Mouse (Mus musculus) lung, postnatal 0 days (tissue): ENCODE data around the gene March4. TPM values are rescaled to one million over a fixed set of nuclear protein-coding genes. Genes with fewer than 3 reads are reported as not detected.
A peak's percentile ranks its signal among the peaks of the same experiment; 100 is the strongest.

Source experiments
- ATAC-seq: fragments of 200-750 bp; cut with Nextera tagmentation; 2 replicates; pipeline ENCODE4 v1.8.0; 2017; ENCODE audit warnings: moderate library complexity
- DNase-seq: peaks from one replicate; pipeline ENCODE4 v3.0.0-alpha.2; 2016; ENCODE audit warnings: low spot score
- H3K27ac ChIP-seq: fragments of 300-500 bp; sonication (generic); 2 replicates; pipeline ENCODE4 v1.5.1; 2014; ENCODE audit warnings: antibody characterized with exemption, mild to moderate bottlenecking, low read length, mixed read lengths
- H3K27me3 ChIP-seq: fragments of 300-500 bp; sonication (generic); replicated peaks from 2 replicates; pipeline ENCODE4 v1.6.1; 2014; ENCODE audit warnings: low read length, mixed read lengths; ENCODE audit not compliant: insufficient read depth
- H3K36me3 ChIP-seq: fragments of 300-500 bp; sonication (generic); 2 replicates; pipeline ENCODE4 v1.6.1; 2014; ENCODE audit warnings: low read length, mixed read lengths; ENCODE audit not compliant: insufficient read depth
- H3K4me1 ChIP-seq: fragments of 300-500 bp; sonication (generic); 2 replicates; pipeline ENCODE4 v1.6.1; 2014; ENCODE audit warnings: antibody characterized with exemption, low read depth, low read length, mixed read lengths; ENCODE audit not compliant: insufficient read depth
- H3K4me2 ChIP-seq: fragments of 300-500 bp; sonication (generic); replicated peaks from 2 replicates; pipeline ENCODE4 v1.6.1; 2014; ENCODE audit warnings: low read depth, mild to moderate bottlenecking, low read length, moderate library complexity, mixed read lengths
- H3K4me3 ChIP-seq: fragments of 300-500 bp; sonication (generic); 2 replicates; pipeline ENCODE4 v1.5.1; 2014; ENCODE audit warnings: low read depth, low read length
- H3K9ac ChIP-seq: fragments of 300-500 bp; sonication (generic); replicated peaks from 2 replicates; pipeline ENCODE4 v1.6.1; 2014; ENCODE audit warnings: low read depth, mild to moderate bottlenecking
- H3K9me3 ChIP-seq: fragments of 300-500 bp; sonication (generic); 2 replicates; pipeline ENCODE4 v1.6.1; 2016; ENCODE audit warnings: low read length, mixed read lengths
- CTCF ChIP-seq: IDR thresholded peaks from 2 replicates; pipeline ENCODE4 v1.5.1; 2016; ENCODE audit warnings: antibody characterized with exemption, mild to moderate bottlenecking
- EP300 ChIP-seq: IDR thresholded peaks from 2 replicates; pipeline ENCODE4 v1.6.1; 2016; ENCODE audit warnings: antibody characterized with exemption, mild to moderate bottlenecking, control low read depth
- WGBS: fragments of 180-500 bp; shearing (Covaris S2); extraction: QIAGEN DNeasy Blood & Tissue Kit; methylation state at CpG from one replicate; pipeline ENCODE4 v1.1.7; 2014; 5-methylcytosine and 5-hydroxymethylcytosine counted together
- polyA plus RNA-seq: library from polyadenylated mRNA; unstranded; fragments of >200 nt; fragmentation: Nextera tagmentation; extraction: Ambion mirVana; gene quantifications from 2 replicates; pipeline ENCODE4 v1.2.1, GENCODE M21; 2015

Gene March4
- polyA plus RNA-seq, 1 experiment from 2014 or later, result 0.06 TPM

DNA sequence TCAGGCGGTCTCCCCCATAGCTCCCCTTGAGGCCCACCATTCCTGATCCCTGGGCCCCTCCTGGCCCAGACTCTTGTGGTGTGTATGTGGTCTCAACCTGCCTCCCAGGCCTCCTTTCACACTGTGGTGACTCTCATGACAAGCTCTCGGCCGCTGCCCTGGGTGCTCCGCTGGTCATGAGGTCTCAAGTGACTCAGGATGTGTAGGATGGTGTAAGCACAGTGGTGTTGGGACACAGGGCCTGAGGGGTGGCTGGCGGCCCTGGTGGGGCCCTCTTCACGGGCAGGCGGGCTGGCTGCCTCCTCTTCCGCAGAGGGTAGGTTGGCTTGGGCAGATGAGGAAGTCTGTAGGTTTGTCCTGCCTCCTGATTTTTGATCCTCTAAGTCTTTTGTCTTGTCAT is 108.2 kb downstream of the March4 start:
- no peak overlapping the region for H3K4me2 ChIP-seq
- H3K9me3 ChIP-seq, result no peaks in the 10 kb centered on the region
- no peaks in the 10 kb centered on the region for H3K36me3 ChIP-seq
- no peak overlapping the region for H3K27ac ChIP-seq
- no peaks in the 10 kb centered on the region for H3K4me1 ChIP-seq
- ATAC-seq (peak; percentile 64), DNase-seq (peak; percentile 13)
- H3K27me3 ChIP-seq, result no peaks in the 10 kb centered on the region
- TF ChIP-seq CTCF (no peak), EP300 (no peak)
- 83% methylated on average over 8 of the region's 8 CpGs for WGBS
- H3K4me3 ChIP-seq, result no peak overlapping the region
- H3K9ac ChIP-seq, result no peak overlapping the region

DNA sequence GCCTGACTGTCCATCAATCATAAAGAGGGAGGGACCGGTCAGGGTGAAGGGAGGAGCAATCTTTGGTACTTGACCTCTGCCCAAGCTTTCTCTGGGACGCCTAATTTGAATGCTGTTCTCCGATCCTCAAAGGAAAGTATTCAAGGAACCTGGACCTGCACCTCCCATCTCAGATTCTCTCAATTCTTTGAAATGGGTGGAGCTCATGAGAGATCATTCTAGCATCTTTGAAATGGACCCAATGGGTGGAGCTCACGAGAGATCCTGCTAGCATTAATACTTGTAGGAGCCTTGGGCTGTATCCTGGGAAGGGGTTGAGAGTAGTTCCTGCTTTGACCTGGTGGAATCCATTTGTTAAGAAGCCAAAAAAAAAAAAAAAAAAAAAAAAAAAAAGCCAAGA is 110.3 kb downstream of the March4 start:
- H3K36me3 ChIP-seq, result no peaks in the 10 kb centered on the region
- no peak overlapping the region for H3K27ac ChIP-seq
- no peaks in the 10 kb centered on the region for H3K27me3 ChIP-seq
- no peaks in the 10 kb centered on the region for H3K9me3 ChIP-seq
- no peak overlapping the region for H3K4me3 ChIP-seq
- ATAC-seq (no peak), DNase-seq (no peak)
- H3K9ac ChIP-seq, result no peak overlapping the region
- no peaks in the 10 kb centered on the region for H3K4me1 ChIP-seq
- TF ChIP-seq CTCF (no peak), EP300 (no peak)
- WGBS, result 75% methylated on average over 4 of the region's 4 CpGs
- H3K4me2 ChIP-seq, result no peak overlapping the region

DNA sequence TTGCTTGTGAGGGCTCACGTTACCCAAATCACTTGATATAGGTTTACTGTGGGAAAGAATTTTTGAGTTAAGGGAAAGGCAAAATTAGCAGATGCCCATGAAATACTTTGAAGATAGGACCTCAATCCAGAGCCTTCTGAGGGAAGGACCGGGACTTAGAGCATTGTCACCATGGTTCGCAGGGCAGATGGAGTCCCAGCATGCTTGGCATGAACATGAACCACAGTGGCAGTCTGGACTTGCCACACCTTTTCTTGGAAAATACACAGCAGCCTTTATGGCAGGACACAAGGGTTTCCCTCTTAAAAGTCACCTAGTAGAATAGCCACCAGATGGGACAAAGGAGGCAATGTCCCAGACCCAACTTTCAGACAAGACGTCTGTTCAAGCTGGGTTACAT is 114.6 kb downstream of the March4 start:
- 88% methylated on average over 4 of the region's 4 CpGs for WGBS

DNA sequence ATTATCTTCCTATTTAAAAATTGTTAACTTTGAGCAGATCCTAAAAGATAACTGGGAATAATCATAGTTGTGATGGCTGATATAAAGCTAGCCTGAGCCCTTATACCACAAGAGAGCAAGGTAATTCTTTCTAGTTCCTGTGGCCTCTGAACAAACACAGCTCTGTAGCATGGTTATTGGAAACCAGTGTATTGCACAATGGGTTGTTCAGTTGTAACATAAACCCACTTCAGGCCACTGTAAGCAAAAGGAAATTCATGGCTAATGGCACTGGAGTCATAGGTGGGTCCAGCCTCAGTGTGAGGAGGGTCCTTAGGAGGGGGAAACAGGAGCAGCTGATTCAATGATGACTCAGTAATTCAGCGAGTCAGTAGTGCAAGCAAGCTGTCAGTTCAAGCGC is 116.5 kb downstream of the March4 start:
- peak; percentile 14 for DNase-seq
- 48% methylated on average over 2 of the region's 2 CpGs for WGBS
- H3K36me3 ChIP-seq, result no peaks in the 10 kb centered on the region
- ATAC-seq, result peak; percentile 21; the same call in 1 of the 2 replicates
- no peak overlapping the region for H3K9ac ChIP-seq
- no peaks in the 10 kb centered on the region for H3K4me1 ChIP-seq
- no peak for TF ChIP-seq CTCF
- no peak for TF ChIP-seq EP300
- no peaks in the 10 kb centered on the region for H3K27me3 ChIP-seq
- no peak overlapping the region for H3K4me3 ChIP-seq
- H3K27ac ChIP-seq, result no peak overlapping the region
- H3K9me3 ChIP-seq, result no peaks in the 10 kb centered on the region
- H3K4me2 ChIP-seq, result no peak overlapping the region

More for the DNA sequence above, 114.6 kb downstream of the March4 start:
- DNase-seq (no peak), ATAC-seq (no peak)
- Histone ChIP-seq H3K9ac (no peak overlapping the region), H3K4me1 (no peaks in the 10 kb centered on the region), H3K4me3 (no peak overlapping the region), H3K27ac (no peak overlapping the region), H3K36me3 (no peaks in the 10 kb centered on the region), H3K9me3 (no peaks in the 10 kb centered on the region), H3K4me2 (no peak overlapping the region), H3K27me3 (no peaks in the 10 kb centered on the region)
- no peak for TF ChIP-seq CTCF
- no peak for TF ChIP-seq EP300

DNA sequence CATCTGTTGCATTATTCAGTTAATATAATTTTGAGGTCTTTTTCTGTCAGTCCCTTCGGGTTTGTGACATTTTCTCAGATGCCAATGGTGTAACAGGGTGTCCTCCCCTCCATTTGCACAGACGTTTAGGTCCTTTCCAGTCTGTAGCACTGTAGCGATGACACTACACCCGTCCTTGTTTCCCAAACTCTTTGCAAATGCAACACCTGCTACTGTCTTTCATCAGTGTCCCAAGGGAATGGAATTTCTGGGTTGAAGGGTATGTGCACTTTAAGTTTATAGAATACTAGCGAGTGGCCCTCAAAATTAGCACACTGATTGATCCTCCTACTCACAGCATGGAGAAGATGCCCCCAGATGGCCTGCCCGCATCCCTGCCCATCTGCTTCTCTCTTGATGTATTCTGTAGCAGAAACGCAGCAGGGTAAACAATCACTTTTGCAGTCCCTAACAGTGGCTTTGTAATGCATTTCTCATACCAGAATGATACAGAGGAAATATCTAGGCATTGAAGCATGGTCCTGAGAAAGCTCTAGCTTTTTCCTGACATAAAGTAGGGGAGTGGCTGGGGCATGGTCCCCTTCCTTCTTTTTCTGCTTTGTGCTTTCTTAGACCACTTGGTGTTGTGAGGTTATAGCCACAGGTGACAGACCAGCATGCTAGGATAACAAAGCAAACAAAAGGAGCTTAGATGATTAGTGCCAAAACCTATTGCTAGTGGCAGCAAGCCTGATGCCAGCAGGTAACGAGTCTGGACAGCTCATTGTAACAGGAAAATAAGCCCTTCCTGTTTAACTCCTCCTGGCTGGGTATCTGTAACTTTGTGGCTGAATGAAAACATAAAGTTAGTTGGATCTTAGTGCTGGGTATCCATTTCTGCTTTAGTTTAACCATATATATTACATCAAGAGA is 117.7 kb downstream of the March4 start:
- Histone ChIP-seq H3K4me3 (no peak overlapping the region), H3K27ac (no peak overlapping the region), H3K36me3 (no peaks in the 10 kb centered on the region), H3K9ac (no peak overlapping the region), H3K9me3 (no peaks in the 10 kb centered on the region), H3K4me2 (no peak overlapping the region), H3K4me1 (no peaks in the 10 kb centered on the region), H3K27me3 (no peaks in the 10 kb centered on the region)
- TF ChIP-seq EP300 (no peak), CTCF (no peak)
- no peak for DNase-seq
- ATAC-seq, result no peak
- WGBS, result 70% methylated on average over 8 of the region's 8 CpGs

DNA sequence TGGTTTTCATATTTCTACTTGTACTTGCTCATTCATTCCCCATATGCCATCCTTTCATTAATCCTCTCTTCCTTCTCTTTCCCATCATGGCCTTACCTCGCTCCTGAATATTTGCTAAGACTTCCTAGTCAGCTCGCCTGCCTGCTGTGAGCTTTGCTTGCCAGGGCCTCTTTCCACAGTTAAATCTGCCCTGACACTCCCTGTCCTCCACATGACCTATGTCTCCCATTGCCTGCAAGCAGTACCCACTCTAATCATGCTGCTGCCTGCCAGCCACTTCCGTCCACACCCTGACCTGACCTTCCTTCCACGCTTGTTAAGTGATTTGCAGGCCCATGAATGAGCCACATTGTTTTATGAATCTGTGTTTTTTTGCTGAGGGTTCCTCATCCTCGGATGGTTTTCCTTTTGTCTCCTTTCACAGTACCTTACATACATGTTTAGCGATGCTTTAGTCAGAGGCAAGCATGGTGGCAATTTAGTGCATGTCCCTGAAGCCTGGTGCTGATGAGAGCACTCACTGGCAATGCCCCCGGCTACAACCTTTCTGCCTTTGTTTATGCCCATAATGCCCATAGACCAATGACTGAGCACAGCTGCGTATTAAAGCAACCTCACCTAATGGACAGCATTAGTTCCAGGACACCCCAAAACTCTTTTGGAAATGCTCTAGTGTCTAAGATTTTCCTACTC is 122.0 kb downstream of the March4 start:
- no peaks in the 10 kb centered on the region for H3K4me1 ChIP-seq
- whole genome bisulfite sequencing, result 60% methylated on average over 8 of the region's 8 CpGs
- TF ChIP-seq CTCF, result no peak
- TF ChIP-seq EP300, result no peak
- H3K9me3 ChIP-seq, result no peaks in the 10 kb centered on the region
- H3K27ac ChIP-seq, result no peak overlapping the region
- no peaks in the 10 kb centered on the region for H3K27me3 ChIP-seq
- H3K9ac ChIP-seq, result no peak overlapping the region
- no peak overlapping the region for H3K4me3 ChIP-seq
- no peaks in the 10 kb centered on the region for H3K36me3 ChIP-seq
- H3K4me2 ChIP-seq, result no peak overlapping the region
- DNase-seq (no peak), ATAC-seq (no peak)
